8 mouse cellular contexts compared by ENCODE assay signal in genomic region chr8:117198141-117198935, GRCm38 (mm10). TPM values are rescaled to one million over a fixed set of nuclear protein-coding genes. Genes with fewer than 3 reads are reported as not detected.
A peak's percentile ranks its signal among the peaks of the same experiment; 100 is the strongest.
DNase-seq lines count a peak whose midpoint lies in the region; ATAC-seq and TF ChIP-seq lines count a peak whose summit lies in the region.

No protein-coding gene starts in this region.

- ATAC-seq in midbrain, embryonic 11.5 days (ENCODE audit: low FRiP score) = peak; percentile 57; the same call in 1 of the 2 replicates

- H3K79me2 ChIP-seq in heart, adult 2 months (replicated peaks; ENCODE audit: control insufficient read depth, insufficient read depth, low read length) = no peaks in the 10 kb centered on the region

- no peak for TF ChIP-seq POLR2A in heart, adult 2 months (IDR thresholded peaks at IDR 0.05; ENCODE audit: insufficient read depth, low read depth, low read length)

- no peaks in the 10 kb centered on the region for H3K27me3 ChIP-seq in heart, adult 2 months (ENCODE audit: control insufficient read depth, insufficient read depth, low read length)
- H3K27me3 ChIP-seq in midbrain, embryonic 11.5 days (ENCODE audit: control insufficient read depth, insufficient read depth, low read length) = no peaks in the 10 kb centered on the region

- peak overlapping the region; percentile 14; the same call in 1 of the 2 replicates for H3K4me3 ChIP-seq in heart, adult 2 months
- no peak overlapping the region for H3K4me3 ChIP-seq in midbrain, embryonic 11.5 days (ENCODE audit: low read depth, low read length)

- H3K27ac ChIP-seq in heart, adult 2 months = no peak overlapping the region; the same call in 1 of the 2 replicates
- 0 out of 2 replicates have a peak overlapping the region, but pooled peaks have one; percentile 1 for H3K27ac ChIP-seq in midbrain, embryonic 11.5 days (ENCODE audit: low read depth, low read length)

- peak; percentile 56; the same call in 1 of the 2 replicates for TF ChIP-seq EP300 in heart, adult 2 months (IDR thresholded peaks at IDR 0.05; ENCODE audit: insufficient read depth, low read depth, low read length)

- no peaks in the 10 kb centered on the region for H3K9me3 ChIP-seq in midbrain, embryonic 11.5 days (ENCODE audit: control insufficient read depth, low read length)

- DNase-seq in cerebellum, postnatal 10 days = peak; percentile 48 to 58
- no peak for DNase-seq in cerebellum, adult 18-20 months
- peak; percentile 36 for DNase-seq in embryo, embryonic 11.5 days (ENCODE audit: low read depth, low spot score)
- DNase-seq in heart, adult 2 months = peak; percentile 66 to 76
- peak; percentile 51 for DNase-seq in kidney, adult 18-20 months
- DNase-seq in left cerebral cortex, postnatal 4 days = peak; percentile 28
- DNase-seq in midbrain, embryonic 11.5 days (ENCODE audit: low spot score, missing footprints) = peak; percentile 82
- DNase-seq in spleen, adult 12 weeks (ENCODE audit: low spot score) = peak; percentile 77

- H3K4me1 ChIP-seq in heart, adult 2 months (ENCODE audit: control insufficient read depth, insufficient read depth, low read length) = peaks cover 19% of the 10 kb centered on the region
- 0 out of 2 replicates have a peak, but pooled peaks cover 2% of the 10 kb centered on the region for H3K4me1 ChIP-seq in midbrain, embryonic 11.5 days (ENCODE audit: control insufficient read depth, insufficient read depth, low read length)

- 25% methylated on average over 20 of the region's 20 CpGs for WGBS in heart, adult 2 months
- WGBS in midbrain, embryonic 11.5 days = 66% methylated on average over 20 of the region's 20 CpGs

- H3K9ac ChIP-seq in heart, adult 2 months (ENCODE audit: low read depth, low read length) = no peak overlapping the region
- no peak overlapping the region for H3K9ac ChIP-seq in midbrain, embryonic 11.5 days (ENCODE audit: low read length)

- peak; percentile 79 for TF ChIP-seq CTCF in heart, adult 2 months (IDR thresholded peaks at IDR 0.05)

- H3K36me3 ChIP-seq in heart, adult 2 months (ENCODE audit: control insufficient read depth, insufficient read depth, low read length) = no peaks in the 10 kb centered on the region
- peaks cover 4% of the 10 kb centered on the region; the same call in 1 of the 2 replicates for H3K36me3 ChIP-seq in midbrain, embryonic 11.5 days (ENCODE audit: control insufficient read depth, insufficient read depth, low read length)

- intact Hi-C loops in heart, adult 2 months (cut with DNase I) = loop anchor here (1.0 to 2.0 kb wide), 3 partner anchors 40 to 274 kb away; partner anchors contain the start of gene Gan
- intact Hi-C loops in left cerebral cortex, postnatal 4 days (cut with DNase I) = no loop called here

- no peak overlapping the region for H3K4me2 ChIP-seq in midbrain, embryonic 11.5 days

RNA-seq across cellular contexts. Expression of gene Gan, which starts 40.4 kb away (rescaled TPM):
- 1 to 10 TPM; 4.2 to 5.2 TPM for total RNA-seq in heart, adult 2 months (2021)
- polyA plus RNA-seq in heart, adult 2 months (2012; rRNA removed) = 1.7 and 2.6 TPM in 2 replicates
- 10 to 100 TPM; 30.6 to 34.4 TPM for total RNA-seq in left cerebral cortex, postnatal 4 days (2021)
- polyA plus RNA-seq in midbrain, embryonic 11.5 days (2014; fragmentation: Nextera tagmentation; extraction: Ambion mirVana) = 2.2 and 2.3 TPM in 2 replicates

RNA-seq across cellular contexts. Expression of gene Cmip, which starts 58.5 kb away (rescaled TPM):
- 10 to 100 TPM; 20.1 to 20.8 TPM for total RNA-seq in heart, adult 2 months (2021)
- polyA plus RNA-seq in heart, adult 2 months (2012; rRNA removed) = 11.8 and 13.6 TPM in 2 replicates
- total RNA-seq in left cerebral cortex, postnatal 4 days (2021) = 100 to 1,000 TPM; 351 to 377 TPM
- 23.7 and 28.5 TPM in 2 replicates for polyA plus RNA-seq in midbrain, embryonic 11.5 days (2014; fragmentation: Nextera tagmentation; extraction: Ambion mirVana)

Comparison
In these comparisons a context has a peak if more than half of its experiments do, and no peak if none do; other contexts are left out.
1. DNase-seq: peak in cerebellum, postnatal 10 days (2 of 2), embryo, embryonic 11.5 days (single experiment), heart, adult 2 months (2 of 2), kidney, adult 18-20 months (single experiment), left cerebral cortex, postnatal 4 days (single experiment), midbrain, embryonic 11.5 days (single experiment) and spleen, adult 12 weeks (single experiment); none in cerebellum, adult 18-20 months (0 of 2).
2. RNA of gene Gan, which starts 40.4 kb away (total RNA-seq): 30.6 to 34.4 TPM in left cerebral cortex, postnatal 4 days; 4.2 to 5.2 TPM in heart, adult 2 months; every median in the first group is over 4 times any median in the second.
3. RNA of gene Cmip, which starts 58.5 kb away (total RNA-seq): 351 to 377 TPM in left cerebral cortex, postnatal 4 days; 20.1 to 20.8 TPM in heart, adult 2 months; every median in the first group is over 10 times any median in the second.